Mouse (Mus musculus) T-helper 1 cell (primary cell): Measurements from ENCODE around the gene 2010315B03Rik.

Source experiments
- in situ Hi-C: fragments of 300-600 bp; cut with MboI, MseI; formaldehyde crosslinking; loops from one replicate; pipeline ENCODE4 v1.15.1; 2025; ENCODE audit warnings: high pct_unique_total_duplicates

The 2010315B03Rik gene

GRCm38 (mm10) chr9:124312171-124313142 lies at the start of gene 2010315B03Rik:
Gene 2010315B03Rik (minus strand): TSS chr9:124312696.
- in situ Hi-C loops, result no loop called here

- in situ Hi-C loops, result no loop called here
Observed at GRCm38 (mm10) chr9:124311502-124311901, 994 bp downstream of the 2010315B03Rik start.

- in situ Hi-C loops, result no loop called here
Observed at GRCm38 (mm10) chr9:124288329-124288728, 24.2 kb downstream of the 2010315B03Rik start.

GRCm38 (mm10) chr9:124281912-124282686 lies 30.4 kb downstream of the 2010315B03Rik start:
- in situ Hi-C loops, result no loop called here

GRCm38 (mm10) chr9:124281448-124281791 lies 31.1 kb downstream of the 2010315B03Rik start:
- in situ Hi-C loops, result no loop called here

- in situ Hi-C loops, result no loop called here
Observed at GRCm38 (mm10) chr9:124280576-124281447, 31.7 kb downstream of the 2010315B03Rik start.

GRCm38 (mm10) chr9:124279300-124279699 lies 33.2 kb downstream of the 2010315B03Rik start:
- in situ Hi-C loops, result no loop called here

- in situ Hi-C loops, result no loop called here
Observed at GRCm38 (mm10) chr9:124275064-124275463, 37.4 kb downstream of the 2010315B03Rik start.

GRCm38 (mm10) chr9:124273172-124273571 lies 39.3 kb downstream of the 2010315B03Rik start:
- in situ Hi-C loops, result loop anchor here (5.0 kb wide), 2 partner anchors 54 to 116 kb away; no protein-coding TSS in a partner anchor

- in situ Hi-C loops, result no loop called here
Observed at GRCm38 (mm10) chr9:124267929-124268328, 44.6 kb downstream of the 2010315B03Rik start.

GRCm38 (mm10) chr9:124267493-124267892 lies 45.0 kb downstream of the 2010315B03Rik start:
- in situ Hi-C loops, result no loop called here

- in situ Hi-C loops, result no loop called here
Observed at GRCm38 (mm10) chr9:124262987-124263717, 49.3 kb downstream of the 2010315B03Rik start.

GRCm38 (mm10) chr9:124258067-124258556 lies 54.4 kb downstream of the 2010315B03Rik start:
- in situ Hi-C loops, result loop anchor here (5.0 to 10.0 kb wide), 11 partner anchors 49 to 1723 kb away; partner anchors contain the start of genes Ccr1l1, Ccr9, Cdcp1 and Slc6a20a

- in situ Hi-C loops, result loop anchor here (5.0 to 10.0 kb wide), 11 partner anchors 50 to 1723 kb away; partner anchors contain the start of genes Ccr1l1, Ccr9, Cdcp1 and Slc6a20a
Observed at GRCm38 (mm10) chr9:124257200-124258066, 55.1 kb downstream of the 2010315B03Rik start.

- in situ Hi-C loops, result loop anchor here (5.0 to 10.0 kb wide), 11 partner anchors 51 to 1722 kb away; partner anchors contain the start of genes Ccr1l1, Ccr9, Cdcp1 and Slc6a20a
Observed at GRCm38 (mm10) chr9:124256271-124257199, 56.0 kb downstream of the 2010315B03Rik start.

GRCm38 (mm10) chr9:124251438-124251837 lies 61.1 kb downstream of the 2010315B03Rik start:
- in situ Hi-C loops, result loop anchor here (10.0 kb wide), 3 partner anchors 277 to 1717 kb away; partner anchors contain the start of gene Ccr1l1
